Mouse (Mus musculus) limb, embryonic 11.5 days (tissue): Measurements from ENCODE around the gene Tssc4. TPM values are rescaled to one million over a fixed set of nuclear protein-coding genes. Genes with fewer than 3 reads are reported as not detected.

Experiments
- ATAC-seq: fragments of 200-750 bp; cut with Nextera tagmentation; 2 replicates; pipeline ENCODE4 v1.8.0; 2017; ENCODE audit warnings: low read depth; ENCODE audit not compliant: insufficient number of reproducible peaks, low FRiP score, low TSS enrichment
- DNase-seq: peaks from one replicate; pipeline ENCODE4 v3.0.0-alpha.2; 2015; ENCODE audit warnings: low spot score
- H3K27ac ChIP-seq: fragments of 300-500 bp; sonication (generic); replicated peaks from 2 replicates; pipeline ENCODE4 v1.5.1; 2014; ENCODE audit warnings: low read depth, mild to moderate bottlenecking, low read length
- H3K27me3 ChIP-seq: fragments of 300-500 bp; sonication (generic); 2 replicates; pipeline ENCODE4 v1.6.1; 2014; ENCODE audit warnings: mild to moderate bottlenecking, low read length, mixed read lengths; ENCODE audit not compliant: control insufficient read depth, insufficient read depth
- H3K36me3 ChIP-seq: fragments of 300-500 bp; sonication (generic); 2 replicates; pipeline ENCODE4 v1.6.1; 2014; ENCODE audit warnings: mild to moderate bottlenecking, low read length, moderate library complexity, mixed read lengths; ENCODE audit not compliant: control insufficient read depth, insufficient read depth
- H3K4me1 ChIP-seq: fragments of 300-500 bp; sonication (generic); 2 replicates; pipeline ENCODE4 v1.6.1; 2014; ENCODE audit warnings: low read length, mixed read lengths; ENCODE audit not compliant: control insufficient read depth, insufficient read depth
- H3K4me2 ChIP-seq: fragments of 300-500 bp; sonication (generic); 2 replicates; pipeline ENCODE4 v1.6.1; 2014; ENCODE audit warnings: low read depth, mild to moderate bottlenecking, moderate library complexity; ENCODE audit not compliant: severe bottlenecking
- H3K4me3 ChIP-seq: fragments of 300-500 bp; sonication (generic); 2 replicates; pipeline ENCODE4 v1.5.1; 2014; ENCODE audit warnings: low read depth, low read length
- H3K9ac ChIP-seq: fragments of 300-500 bp; sonication (generic); 2 replicates; pipeline ENCODE4 v1.6.1; 2014; ENCODE audit warnings: mild to moderate bottlenecking, low read length
- H3K9me3 ChIP-seq: fragments of 300-500 bp; sonication (generic); 2 replicates; pipeline ENCODE4 v1.6.1; 2016; ENCODE audit warnings: low read length; ENCODE audit not compliant: control insufficient read depth
- WGBS: fragments of 180-500 bp; shearing (Covaris S2); extraction: QIAGEN DNeasy Blood & Tissue Kit; methylation state at CpG from one replicate; pipeline ENCODE4 v1.1.7; 2014; 5-methylcytosine and 5-hydroxymethylcytosine counted together
- polyA plus RNA-seq: library from polyadenylated mRNA; unstranded; fragments of >200 nt; fragmentation: Nextera tagmentation; extraction: Ambion mirVana; gene quantifications from 2 replicates; pipeline ENCODE4 v1.2.1, GENCODE M21; 2014

Tssc4 gene
- polyA plus RNA-seq, 1 experiment from 2014 or later = 82.1 TPM

DNA sequence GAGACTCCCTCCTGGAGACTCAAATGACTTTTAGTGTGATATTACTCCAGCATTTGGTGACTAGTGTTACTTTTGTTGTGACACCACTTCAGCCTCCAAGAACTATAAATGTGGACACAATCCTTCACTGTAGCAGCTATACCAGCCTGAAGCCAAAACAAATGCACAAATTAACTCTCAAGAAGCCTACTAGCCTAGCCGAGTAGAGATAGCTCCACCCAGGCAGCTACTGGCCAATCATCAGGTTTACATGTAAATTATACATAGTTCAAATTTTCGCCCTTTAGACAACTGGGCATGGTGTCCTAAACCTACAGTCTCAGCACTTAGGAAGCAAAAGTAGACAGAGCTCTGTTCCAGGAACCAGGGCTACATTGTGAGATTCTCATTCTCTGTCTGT, 17.7 kb upstream of the Tssc4 start:
- Histone ChIP-seq H3K4me2 (no peak overlapping the region), H3K9ac (no peak overlapping the region), H3K4me3 (no peak overlapping the region), H3K36me3 (no peaks in the 10 kb centered on the region), H3K27me3 (no peaks in the 10 kb centered on the region), H3K27ac (no peak overlapping the region), H3K9me3 (no peaks in the 10 kb centered on the region), H3K4me1 (peaks cover 22% of the 10 kb centered on the region)
- 59% methylated on average over 2 of the region's 2 CpGs for WGBS
- ATAC-seq (no peak), DNase-seq (no peak)

GRCm38 (mm10) chr7:143052626-143053007, 16.4 kb upstream of the Tssc4 start, which contains the start of gene Cd81:
TSS of gene Cd81 (plus strand) at chr7:143052739.
- under 1% methylated on average over 31 of the region's 37 CpGs for WGBS

DNA sequence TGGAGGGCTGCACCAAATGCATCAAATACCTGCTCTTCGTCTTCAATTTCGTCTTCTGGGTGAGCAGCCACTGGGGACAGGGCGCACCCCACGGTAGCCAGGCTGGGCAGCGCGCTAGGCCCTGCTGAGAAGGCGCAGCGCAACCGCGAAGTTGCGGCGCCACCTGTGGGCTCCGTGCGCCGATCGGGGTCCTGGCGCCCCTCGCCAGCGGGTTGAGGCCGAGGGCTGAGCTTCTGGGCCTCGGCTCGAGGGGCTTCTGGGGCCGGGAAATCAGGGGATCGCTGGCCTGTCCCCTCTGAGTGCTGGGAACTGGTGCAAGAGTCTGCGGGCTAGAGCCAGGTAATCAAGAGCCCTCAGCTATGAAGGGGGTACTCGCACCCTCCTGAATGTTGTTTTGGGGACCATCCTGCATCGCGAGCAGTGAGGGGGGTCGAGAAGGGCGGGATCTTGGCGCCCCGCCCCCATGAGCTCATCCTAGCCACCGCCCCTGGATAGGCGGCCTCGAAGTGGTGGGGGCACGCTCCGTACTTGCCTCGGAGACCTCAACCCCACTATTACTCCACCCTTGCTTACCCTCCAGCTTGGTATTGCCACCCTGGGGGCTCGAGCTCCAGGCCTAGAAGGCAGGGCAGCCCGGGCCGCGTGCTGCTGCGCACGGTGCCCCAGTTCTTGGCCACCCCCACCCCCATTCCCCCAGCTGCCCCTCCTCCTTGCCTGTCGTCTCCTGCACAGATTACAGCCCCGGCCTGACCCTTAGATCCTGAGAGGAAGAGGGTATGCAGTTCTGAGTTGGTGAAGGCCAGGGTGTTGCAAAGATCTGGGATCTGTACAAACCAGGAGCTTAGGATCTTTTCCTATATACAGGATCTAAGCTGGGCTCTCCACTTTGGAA, 15.8 kb upstream of the Tssc4 start:
- Histone ChIP-seq H3K4me3 (peak overlapping the region; percentile 98), H3K36me3 (no peaks in the 10 kb centered on the region), H3K4me2 (peak overlapping the region; percentile 89), H3K9ac (peak overlapping the region; percentile 91), H3K27me3 (no peaks in the 10 kb centered on the region), H3K27ac (peak overlapping the region; percentile 75), H3K9me3 (no peaks in the 10 kb centered on the region), H3K4me1 (peaks cover 24% of the 10 kb centered on the region)
- peak; percentile 75 for ATAC-seq
- under 1% methylated on average over 46 of the region's 46 CpGs for WGBS
- DNase-seq = peak; percentile 77

More at GRCm38 (mm10) chr7:143052626-143053007, 16.4 kb upstream of the Tssc4 start, which contains the start of gene Cd81:
- Histone ChIP-seq H3K4me3 (peak within 1 kb of the TSS; percentile 98), H3K4me2 (peak within 1 kb of the TSS; percentile 89), H3K27ac (peak within 1 kb of the TSS; percentile 75), H3K4me1 (peaks cover 22% of the 10 kb centered on the region), H3K9me3 (no peaks in the 10 kb centered on the region), H3K36me3 (no peaks in the 10 kb centered on the region), H3K9ac (peak within 1 kb of the TSS; percentile 91), H3K27me3 (no peaks in the 10 kb centered on the region)
- DNase-seq (peak; percentile 88), ATAC-seq (peak; percentile 90)

GRCm38 (mm10) chr7:143053961-143054611, 15.0 kb upstream of the Tssc4 start:
- H3K4me1 ChIP-seq = peaks cover 24% of the 10 kb centered on the region
- ATAC-seq (no peak), DNase-seq (no peak)
- H3K9ac ChIP-seq = peak overlapping the region; percentile 91
- H3K9me3 ChIP-seq = no peaks in the 10 kb centered on the region
- H3K4me2 ChIP-seq = peak overlapping the region; percentile 89
- peak overlapping the region; percentile 98 for H3K4me3 ChIP-seq
- WGBS = 63% methylated on average over 11 of the region's 11 CpGs
- H3K27me3 ChIP-seq = no peaks in the 10 kb centered on the region
- H3K36me3 ChIP-seq = no peaks in the 10 kb centered on the region
- H3K27ac ChIP-seq = no peak overlapping the region

- H3K4me2 ChIP-seq = peak overlapping the region; percentile 89
- no peak overlapping the region for H3K27ac ChIP-seq
- DNase-seq (no peak), ATAC-seq (no peak)
- peaks cover 24% of the 10 kb centered on the region for H3K4me1 ChIP-seq
- H3K9me3 ChIP-seq = no peaks in the 10 kb centered on the region
- peak overlapping the region; percentile 30; the same call in 1 of the 2 replicates for H3K9ac ChIP-seq
- no peaks in the 10 kb centered on the region for H3K27me3 ChIP-seq
- peak overlapping the region; percentile 24 for H3K4me3 ChIP-seq
- H3K36me3 ChIP-seq = peaks cover 4% of the 10 kb centered on the region; the same call in 1 of the 2 replicates
- 67% methylated on average over 3 of the region's 3 CpGs for WGBS
Observed at GRCm38 (mm10) chr7:143054612-143054965, 14.5 kb upstream of the Tssc4 start.

DNA sequence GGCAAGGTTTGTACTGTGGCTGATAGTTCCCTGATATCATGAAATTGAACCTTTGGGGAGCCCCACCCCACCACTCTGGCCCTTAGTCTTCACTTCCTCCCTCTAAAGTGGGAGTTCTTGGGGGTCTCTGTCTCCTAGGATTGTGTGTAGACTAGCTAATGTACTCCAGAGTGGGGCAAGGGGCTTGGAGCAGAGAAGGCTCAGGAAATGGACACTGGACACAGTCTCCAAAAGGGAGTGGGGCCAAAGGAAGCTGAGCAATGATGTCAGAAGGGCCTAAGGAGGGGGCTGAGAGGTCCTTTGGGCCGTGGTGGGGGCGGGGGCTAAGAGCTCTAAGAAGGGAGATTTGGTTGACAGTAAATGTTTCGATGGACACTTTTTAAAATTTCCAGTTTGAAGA, 14.0 kb upstream of the Tssc4 start:
- no peak overlapping the region for H3K27ac ChIP-seq
- H3K4me1 ChIP-seq = peaks cover 24% of the 10 kb centered on the region
- 93% methylated on average over 3 of the region's 3 CpGs for WGBS
- no peak overlapping the region; the same call in 1 of the 2 replicates for H3K9ac ChIP-seq
- no peak for ATAC-seq
- DNase-seq = no peak
- H3K4me3 ChIP-seq = peak overlapping the region; percentile 24
- peak overlapping the region; percentile 89 for H3K4me2 ChIP-seq
- no peaks in the 10 kb centered on the region for H3K9me3 ChIP-seq
- peaks cover 4% of the 10 kb centered on the region; the same call in 1 of the 2 replicates for H3K36me3 ChIP-seq
- H3K27me3 ChIP-seq = no peaks in the 10 kb centered on the region

DNA sequence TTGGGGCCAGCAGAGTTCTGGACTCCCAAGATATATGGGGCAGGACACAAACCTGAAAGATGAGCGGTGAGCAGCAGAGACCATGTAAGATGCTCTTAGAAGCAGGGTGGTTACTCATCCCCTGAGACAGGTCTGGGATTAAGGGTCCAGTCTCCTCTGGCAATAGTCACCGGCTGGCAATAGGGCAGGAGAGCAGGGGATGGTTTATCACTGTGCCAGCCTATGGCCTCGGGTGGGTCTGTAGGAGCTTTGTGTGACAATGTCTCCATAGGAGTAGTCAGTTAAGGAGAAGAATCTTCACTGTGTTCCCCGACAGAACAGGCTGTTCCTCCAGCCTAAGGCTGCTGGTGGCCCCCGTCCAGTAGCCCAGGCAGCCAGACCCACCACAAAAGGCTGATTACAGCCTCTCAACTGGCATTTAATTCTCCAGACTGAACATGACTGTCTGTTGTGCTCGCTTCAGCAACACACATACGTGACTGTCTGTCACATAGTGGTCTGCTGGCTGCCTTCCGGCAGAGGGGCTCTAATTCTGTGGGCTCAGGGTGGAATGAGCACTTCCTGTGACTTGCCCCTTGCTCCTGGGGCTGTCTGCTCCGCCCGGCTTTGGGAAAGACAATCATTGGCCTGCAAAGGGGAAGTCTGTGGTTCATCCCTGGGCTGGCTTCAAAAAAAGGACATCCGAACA, 13.4 kb upstream of the Tssc4 start:
- Histone ChIP-seq H3K4me1 (peaks cover 24% of the 10 kb centered on the region), H3K27ac (no peak overlapping the region), H3K9ac (no peak overlapping the region), H3K9me3 (no peaks in the 10 kb centered on the region), H3K4me3 (0 out of 2 replicates have a peak overlapping the region, but pooled peaks have one; percentile 0), H3K36me3 (peaks cover 6% of the 10 kb centered on the region; the same call in 1 of the 2 replicates), H3K4me2 (peak overlapping the region; percentile 89; the same call in 1 of the 2 replicates), H3K27me3 (no peaks in the 10 kb centered on the region)
- 85% methylated on average over 11 of the region's 11 CpGs for WGBS
- no peak for ATAC-seq
- DNase-seq = no peak

GRCm38 (mm10) chr7:143057023-143057422, 12.0 kb upstream of the Tssc4 start:
- Histone ChIP-seq H3K27ac (no peak overlapping the region), H3K4me3 (no peak overlapping the region), H3K27me3 (no peaks in the 10 kb centered on the region), H3K4me2 (no peak overlapping the region), H3K9me3 (no peaks in the 10 kb centered on the region), H3K4me1 (peaks cover 24% of the 10 kb centered on the region), H3K9ac (no peak overlapping the region), H3K36me3 (peaks cover 6% of the 10 kb centered on the region; the same call in 1 of the 2 replicates)
- DNase-seq (no peak), ATAC-seq (no peak)
- WGBS = 89% methylated on average over 5 of the region's 5 CpGs
